Mouse (Mus musculus) midbrain, postnatal 0 days (tissue): Measurements from ENCODE around the gene Rpl4. TPM values are rescaled to one million over a fixed set of nuclear protein-coding genes. Genes with fewer than 3 reads are reported as not detected.
"Not testable (repeated sequence)": the region's sequence is repeated elsewhere in the genome, so short reads cannot be mapped to it uniquely, and the experiment has no call there.

Experiments
- ATAC-seq: fragments of 200-750 bp; cut with Nextera tagmentation; 2 replicates; pipeline ENCODE4 v1.8.0; 2017; ENCODE audit warnings: moderate number of reproducible peaks, mild to moderate bottlenecking, moderate TSS enrichment, moderate library complexity; ENCODE audit not compliant: low FRiP score
- DNase-seq: peaks from one replicate; pipeline ENCODE4 v3.0.0-alpha.2; 2015; ENCODE audit warnings: low spot score
- H3K27ac ChIP-seq: fragments of 300-500 bp; sonication (generic); 2 replicates; pipeline ENCODE4 v1.5.1; 2014; ENCODE audit warnings: low read depth, mild to moderate bottlenecking, low read length, mixed read lengths
- H3K27me3 ChIP-seq: fragments of 300-500 bp; sonication (generic); 2 replicates; pipeline ENCODE4 v1.6.1; 2014; ENCODE audit warnings: low read length, control low read depth, mixed read lengths; ENCODE audit not compliant: insufficient read depth
- H3K36me3 ChIP-seq: fragments of 300-500 bp; sonication (generic); 2 replicates; pipeline ENCODE4 v1.6.1; 2014; ENCODE audit warnings: low read length, control low read depth, mixed read lengths; ENCODE audit not compliant: insufficient read depth
- H3K4me1 ChIP-seq: fragments of 300-500 bp; sonication (generic); 2 replicates; pipeline ENCODE4 v1.6.1; 2014; ENCODE audit warnings: mild to moderate bottlenecking, control low read depth, antibody characterized with exemption, low read length, mixed read lengths; ENCODE audit not compliant: insufficient read depth
- H3K4me2 ChIP-seq: fragments of 300-500 bp; sonication (generic); 2 replicates; pipeline ENCODE4 v1.6.1; 2014; ENCODE audit warnings: low read depth, mild to moderate bottlenecking, low read length, mixed read lengths; ENCODE audit not compliant: poor library complexity, severe bottlenecking
- H3K4me3 ChIP-seq: fragments of 300-500 bp; sonication (generic); 2 replicates; pipeline ENCODE4 v1.5.1; 2014; ENCODE audit warnings: low read depth, mild to moderate bottlenecking, low read length, moderate library complexity
- H3K9ac ChIP-seq: fragments of 300-500 bp; sonication (generic); replicated peaks from 2 replicates; pipeline ENCODE4 v1.6.1; 2014; ENCODE audit warnings: mild to moderate bottlenecking, low read length, moderate library complexity, mixed read lengths; ENCODE audit not compliant: poor library complexity, severe bottlenecking
- H3K9me3 ChIP-seq: fragments of 300-500 bp; sonication (generic); 2 replicates; pipeline ENCODE4 v1.6.1; 2016; ENCODE audit warnings: low read length, control low read depth
- CTCF ChIP-seq: IDR thresholded peaks from 2 replicates; pipeline ENCODE4 v1.5.1; 2016; ENCODE audit warnings: antibody characterized with exemption, mild to moderate bottlenecking
- WGBS: fragments of 180-500 bp; shearing (Covaris S2); extraction: QIAGEN DNeasy Blood & Tissue Kit; methylation state at CpG from one replicate; pipeline ENCODE4 v1.1.7; 2014; 5-methylcytosine and 5-hydroxymethylcytosine counted together
- polyA plus RNA-seq: library from polyadenylated mRNA; unstranded; fragments of >200 nt; fragmentation: Nextera tagmentation; extraction: Ambion mirVana; gene quantifications from 2 replicates; pipeline ENCODE4 v1.2.1, GENCODE M21; 2015
- total RNA-seq: library from RNA; depleted of rRNA; stranded (reverse); fragments of >200 nt; gene quantifications from 2 replicates; pipeline ENCODE4 v1.2.3, GENCODE M21; 2014

Rpl4 gene
- total and polyA plus RNA-seq, 2 experiments from 2014 or later = 541 to 607 TPM

DNA sequence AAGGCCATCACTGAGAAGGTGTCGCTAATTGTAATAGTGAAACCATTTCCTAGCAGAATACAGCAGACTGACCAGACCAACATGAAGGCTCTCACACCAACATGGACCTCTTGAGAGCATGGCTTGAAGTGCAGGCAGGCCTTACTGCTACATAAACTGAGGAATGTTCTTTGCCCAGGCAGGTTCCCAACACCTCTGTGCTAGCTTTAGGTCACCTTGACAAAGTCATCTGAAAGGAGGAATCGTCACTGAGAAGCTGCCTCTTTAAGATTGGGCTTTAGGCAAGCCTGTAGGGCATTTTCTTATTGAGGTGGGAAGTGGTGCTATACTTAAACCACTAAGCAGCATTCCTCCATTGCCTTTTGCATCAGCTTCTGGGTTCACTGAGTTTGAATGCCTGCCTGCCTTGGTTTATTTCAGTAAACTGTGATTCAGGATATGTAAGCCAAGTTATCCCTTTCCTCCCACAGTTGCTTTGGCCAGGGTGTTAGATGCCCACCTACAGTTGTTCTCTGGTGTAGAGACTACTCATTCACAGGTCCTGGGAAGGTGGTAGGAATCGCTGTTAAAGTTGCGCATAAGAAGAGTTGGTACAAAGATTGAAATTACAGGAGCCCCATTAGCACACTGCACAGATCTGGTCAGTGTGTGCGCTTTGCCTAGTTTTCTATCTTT is 11.1 kb downstream of the Rpl4 start:
- no peak for TF ChIP-seq CTCF
- ATAC-seq (no peak), DNase-seq (no peak)
- Histone ChIP-seq H3K4me3 (no peak overlapping the region), H3K9ac (no peak overlapping the region), H3K4me2 (no peak overlapping the region), H3K27me3 (no peaks in the 10 kb centered on the region), H3K9me3 (no peaks in the 10 kb centered on the region), H3K36me3 (peaks cover 41% of the 10 kb centered on the region), H3K27ac (no peak overlapping the region), H3K4me1 (peaks cover 6% of the 10 kb centered on the region; the same call in 1 of the 2 replicates)
- WGBS = 93% methylated on average over 5 of the region's 5 CpGs

DNA sequence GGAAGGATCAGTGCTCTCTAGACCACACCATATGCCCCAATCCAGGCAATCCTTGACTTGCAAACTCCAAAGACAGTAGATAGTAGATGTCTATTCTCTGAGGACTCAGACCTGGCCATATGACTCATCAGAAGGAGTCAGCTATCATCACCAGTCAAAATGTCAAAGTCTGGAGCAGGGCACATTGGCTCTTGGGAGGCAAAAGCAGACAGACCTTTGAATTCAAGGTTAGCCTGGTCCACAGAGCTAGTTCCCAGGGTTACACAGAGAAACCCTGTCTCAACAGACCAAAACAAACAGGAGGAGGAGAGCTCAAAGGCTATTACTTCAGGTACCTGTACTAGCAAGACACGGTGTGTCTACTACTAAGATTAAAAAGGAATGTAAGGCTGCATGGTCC is 20.7 kb downstream of the Rpl4 start:
- no peak for TF ChIP-seq CTCF
- 96% methylated on average over 1 of the region's 1 CpGs for WGBS
- ATAC-seq = no peak

DNA sequence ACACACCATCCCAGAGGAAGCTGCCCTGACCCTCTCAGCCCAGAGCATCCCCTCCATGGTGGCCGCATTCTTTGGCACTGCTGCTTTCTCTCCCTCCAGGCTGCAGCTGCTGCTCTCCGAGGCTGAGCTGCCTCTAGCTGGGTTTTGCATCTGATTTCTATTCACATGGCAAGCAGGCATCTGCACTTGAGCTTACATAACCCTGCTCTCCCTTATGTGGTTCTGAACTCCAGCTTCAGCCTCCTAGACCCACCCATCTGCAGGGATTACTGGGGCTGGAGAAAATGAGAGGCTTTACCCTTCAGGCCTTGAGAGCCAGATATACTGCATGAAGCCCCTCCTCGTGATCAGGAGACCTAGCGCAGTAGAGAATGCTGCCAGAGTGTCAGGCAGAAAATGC is 22.4 kb downstream of the Rpl4 start:
- Histone ChIP-seq H3K27me3 (no peaks in the 10 kb centered on the region), H3K4me1 (no peaks in the 10 kb centered on the region), H3K4me3 (no peak overlapping the region), H3K36me3 (peaks cover 24% of the 10 kb centered on the region), H3K27ac (no peak overlapping the region), H3K9ac (no peak overlapping the region), H3K9me3 (no peaks in the 10 kb centered on the region), H3K4me2 (no peak overlapping the region)
- 76% methylated on average over 4 of the region's 4 CpGs for WGBS
- ATAC-seq = no peak
- no peak for DNase-seq
- TF ChIP-seq CTCF = no peak

More for the DNA sequence above, 20.7 kb downstream of the Rpl4 start:
- H3K9me3 ChIP-seq = no peaks in the 10 kb centered on the region
- H3K27me3 ChIP-seq = no peaks in the 10 kb centered on the region
- DNase-seq = no peak
- no peak overlapping the region for H3K27ac ChIP-seq
- no peaks in the 10 kb centered on the region for H3K4me1 ChIP-seq
- H3K4me3 ChIP-seq = no peak overlapping the region
- H3K9ac ChIP-seq = no peak overlapping the region
- H3K4me2 ChIP-seq = no peak overlapping the region
- peaks cover 25% of the 10 kb centered on the region for H3K36me3 ChIP-seq

DNA sequence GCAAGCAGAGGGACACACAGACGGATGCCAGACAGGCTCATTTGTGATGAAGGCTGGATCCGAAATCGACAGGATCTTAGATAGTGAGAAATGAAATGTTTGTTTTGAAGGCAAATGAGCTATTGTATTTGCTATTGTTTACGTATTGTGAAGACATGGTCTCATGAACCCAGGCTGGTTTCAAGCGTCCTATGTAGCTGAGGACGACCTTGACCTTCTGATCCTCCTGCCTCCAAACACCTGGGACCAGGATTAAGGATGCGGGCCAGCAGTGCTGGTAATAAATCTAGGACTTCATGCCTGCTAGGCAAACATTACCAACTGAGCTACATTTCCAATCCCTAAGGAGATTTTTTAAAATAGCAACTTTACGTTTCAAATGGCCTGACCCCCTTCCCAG is 24.3 kb downstream of the Rpl4 start:
- WGBS = 91% methylated on average over 8 of the region's 8 CpGs
- no peak overlapping the region for H3K27ac ChIP-seq
- ATAC-seq (no peak), DNase-seq (no peak)
- H3K36me3 ChIP-seq = peaks cover 8% of the 10 kb centered on the region
- no peak overlapping the region for H3K9ac ChIP-seq
- no peaks in the 10 kb centered on the region for H3K27me3 ChIP-seq
- TF ChIP-seq CTCF = no peak
- H3K4me3 ChIP-seq = no peak overlapping the region
- no peaks in the 10 kb centered on the region for H3K4me1 ChIP-seq
- no peak overlapping the region for H3K4me2 ChIP-seq
- H3K9me3 ChIP-seq = no peaks in the 10 kb centered on the region

DNA sequence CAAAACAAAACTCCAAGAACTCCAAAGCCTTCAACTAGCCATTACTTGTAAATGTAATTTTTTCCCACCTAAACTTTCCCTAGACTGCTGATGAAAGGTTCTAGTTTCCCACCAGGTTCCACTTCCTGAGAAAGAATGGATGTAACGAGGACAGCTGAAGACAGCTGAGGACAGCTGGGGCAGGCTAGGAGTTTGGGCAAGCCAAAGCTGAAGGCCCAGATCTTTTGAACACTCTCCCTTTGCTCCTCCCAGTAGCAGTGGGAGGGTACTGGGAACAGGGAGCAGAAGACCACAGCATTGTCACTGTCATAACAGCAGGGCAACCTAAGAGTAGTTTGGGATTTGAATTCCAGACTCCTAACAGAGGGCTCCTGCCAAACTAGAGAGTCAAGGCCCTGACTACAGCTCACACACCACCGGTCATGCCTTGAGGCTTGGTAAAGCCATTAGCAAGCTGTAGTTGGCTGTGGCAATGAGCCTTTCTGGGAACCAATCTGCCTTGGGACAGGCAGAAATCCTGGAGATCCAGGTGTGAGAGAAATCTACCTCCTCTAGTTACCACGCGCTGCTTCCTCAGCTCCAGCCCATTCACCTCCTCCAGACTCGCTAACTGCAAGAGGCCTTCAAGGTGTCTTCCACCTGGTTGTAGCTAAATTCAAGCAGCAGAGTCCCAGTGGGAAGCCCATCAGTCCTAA is 25.0 kb downstream of the Rpl4 start:
- no peak overlapping the region for H3K9ac ChIP-seq
- no peak overlapping the region for H3K27ac ChIP-seq
- DNase-seq = no peak
- no peak overlapping the region for H3K4me2 ChIP-seq
- H3K27me3 ChIP-seq = no peaks in the 10 kb centered on the region
- H3K4me1 ChIP-seq = no peaks in the 10 kb centered on the region
- no peak for ATAC-seq
- no peaks in the 10 kb centered on the region for H3K9me3 ChIP-seq
- TF ChIP-seq CTCF = no peak
- H3K36me3 ChIP-seq = peaks cover 1% of the 10 kb centered on the region
- WGBS = 98% methylated on average over 5 of the region's 5 CpGs
- H3K4me3 ChIP-seq = no peak overlapping the region

DNA sequence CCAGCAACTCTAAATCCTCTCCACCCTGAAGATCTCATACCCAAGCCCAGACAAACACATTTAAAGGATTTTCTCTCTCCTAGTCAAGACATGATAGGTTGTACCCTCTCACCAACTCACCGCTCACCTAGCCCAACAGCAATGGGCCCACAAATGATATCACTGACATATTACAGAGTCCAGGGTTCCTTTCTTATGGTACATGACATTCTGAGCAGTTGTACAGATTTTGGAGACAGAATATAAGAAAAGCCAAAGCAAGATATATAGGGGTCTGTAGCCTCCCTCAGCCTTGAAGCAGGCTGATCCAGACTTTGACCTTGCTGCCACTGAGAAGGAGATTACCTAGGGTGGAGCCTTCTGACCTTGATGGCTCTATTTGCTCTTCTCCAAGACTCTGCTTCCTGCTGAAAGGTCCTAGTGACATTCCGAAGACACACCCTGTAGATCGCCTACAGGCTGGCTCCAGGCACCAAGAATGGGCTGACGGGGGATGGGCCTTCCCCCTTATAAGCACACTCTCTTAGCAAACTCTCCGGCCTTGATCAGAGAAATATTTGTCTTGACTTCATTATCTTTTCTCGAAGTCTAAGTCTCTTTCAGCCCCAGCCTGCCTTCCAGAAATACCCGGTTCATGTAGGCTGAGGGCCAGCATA is 25.7 kb downstream of the Rpl4 start:
- H3K27ac ChIP-seq, H3K4me1 ChIP-seq, ATAC-seq, H3K27me3 ChIP-seq, H3K4me3 ChIP-seq, DNase-seq, H3K36me3 ChIP-seq, H3K4me2 ChIP-seq, H3K9me3 ChIP-seq, H3K9ac ChIP-seq: not testable (repeated sequence)
- WGBS = 89% methylated on average over 7 of the region's 7 CpGs
